Mouse (Mus musculus): ENCODE measurements around the gene Zfyve27.

Zfyve27 gene

GRCm38 (mm10) chr19:42230288-42230568 is 66.5 kb downstream of the Zfyve27 start:
- no peak for DNase-seq (ENCODE audit: extremely low spot score, low read depth, low spot score)

GRCm38 (mm10) chr19:42230986-42231385 is 67.2 kb downstream of the Zfyve27 start:
- no peak for DNase-seq (ENCODE audit: extremely low spot score, low read depth, low spot score)

DNA sequence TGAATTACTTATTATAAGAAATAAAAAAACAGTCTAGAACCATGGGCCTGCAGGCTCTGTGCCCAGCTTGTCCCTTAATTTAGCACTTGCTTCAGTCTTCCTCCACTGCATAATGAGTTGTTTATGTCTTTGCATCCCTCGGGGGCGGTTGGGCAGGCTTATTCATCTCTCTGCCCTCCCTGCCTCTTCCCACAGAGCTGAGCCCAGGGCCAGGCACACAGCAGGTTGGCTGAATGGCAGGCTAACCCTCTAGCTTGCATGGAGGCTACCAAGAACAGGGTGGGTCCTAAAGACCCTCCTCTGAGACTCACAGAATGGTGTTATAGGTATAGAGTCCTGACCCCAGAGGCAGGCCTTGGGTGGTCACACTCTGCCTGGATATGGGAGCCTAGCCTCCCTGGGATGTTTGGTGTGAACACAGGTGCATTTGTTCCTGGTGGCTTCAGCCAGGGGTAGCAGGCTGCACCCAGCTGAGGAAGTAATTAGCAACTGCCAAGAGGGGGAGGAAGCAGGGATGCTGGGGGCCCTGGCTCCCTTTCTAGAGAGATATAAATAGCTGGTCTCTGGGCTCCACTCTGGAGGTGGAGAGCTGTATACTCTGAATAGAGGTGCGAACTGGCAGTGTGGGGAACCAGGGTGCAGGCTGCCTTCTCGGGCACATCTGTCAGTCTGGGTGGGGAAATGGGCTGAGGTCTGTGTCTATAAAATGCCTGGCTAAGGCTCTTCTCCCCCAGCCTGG is 74.0 kb downstream of the Zfyve27 start:
- DNase-seq (ENCODE audit: extremely low spot score, low read depth, low spot score), result no peak

DNA sequence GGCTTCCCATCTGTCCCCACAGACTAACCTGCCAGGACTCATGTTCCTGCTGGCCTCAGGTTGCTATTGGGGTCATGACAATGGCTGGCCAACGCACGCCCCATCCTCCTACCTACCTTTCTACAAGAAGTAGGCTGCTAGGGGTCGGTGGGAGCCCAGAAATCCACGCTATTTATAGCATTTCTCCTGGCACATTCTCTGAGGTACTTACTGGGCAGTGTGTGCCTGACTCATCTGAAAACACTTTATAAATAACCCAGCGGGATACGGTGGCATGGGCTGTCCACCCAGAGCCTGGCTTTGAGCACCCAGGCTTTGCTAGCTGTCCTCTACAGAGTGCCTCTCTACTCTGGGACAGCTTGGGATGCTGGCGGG is 74.6 kb downstream of the Zfyve27 start:
- no peak for DNase-seq (ENCODE audit: extremely low spot score, low read depth, low spot score)

DNA sequence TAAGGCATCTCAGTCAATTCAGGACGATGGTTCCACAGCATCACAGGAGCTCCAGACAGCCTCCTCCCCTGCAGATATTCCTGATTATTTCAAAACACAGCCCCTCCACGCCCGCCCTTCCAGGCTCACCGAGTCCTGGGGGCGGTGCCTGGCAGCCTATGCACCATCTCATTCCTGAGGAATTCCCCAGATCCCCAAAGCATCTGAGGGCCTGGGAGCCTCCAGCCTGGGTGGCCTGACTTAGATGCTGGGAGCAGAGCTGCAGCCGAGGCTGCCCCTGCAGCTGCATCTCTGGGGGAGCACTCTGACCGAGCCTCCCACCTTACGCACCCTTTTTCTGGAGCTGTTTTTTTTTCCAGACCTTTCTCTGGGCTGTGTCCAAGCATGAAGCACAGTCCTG is 77.1 kb downstream of the Zfyve27 start:
- DNase-seq (ENCODE audit: extremely low spot score, low read depth, low spot score), result no peak

DNA sequence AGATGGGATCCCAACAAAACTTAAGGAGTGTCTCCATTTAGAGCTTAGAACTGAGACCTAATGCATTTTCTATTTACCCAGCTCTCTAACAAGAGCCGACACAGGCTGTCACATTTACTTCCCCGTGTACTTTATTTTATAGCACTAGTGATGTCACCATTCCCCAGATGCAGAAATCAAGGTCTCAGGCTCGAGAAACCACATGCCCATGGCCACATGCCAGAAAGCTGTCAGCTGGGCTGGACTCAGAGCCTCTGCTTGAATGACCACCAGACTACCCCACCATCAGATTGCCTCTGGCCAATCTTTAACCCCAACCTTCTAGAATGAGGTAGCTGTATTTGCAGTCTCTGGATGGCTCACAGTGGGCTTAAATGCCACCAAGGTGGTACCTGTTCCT is 79.7 kb downstream of the Zfyve27 start:
- no peak for DNase-seq (ENCODE audit: extremely low spot score, low read depth, low spot score)

All from hindlimb bud, embryonic 11.5 days (tissue).